Mouse (Mus musculus): ENCODE data around the gene Uck2.

DNA sequence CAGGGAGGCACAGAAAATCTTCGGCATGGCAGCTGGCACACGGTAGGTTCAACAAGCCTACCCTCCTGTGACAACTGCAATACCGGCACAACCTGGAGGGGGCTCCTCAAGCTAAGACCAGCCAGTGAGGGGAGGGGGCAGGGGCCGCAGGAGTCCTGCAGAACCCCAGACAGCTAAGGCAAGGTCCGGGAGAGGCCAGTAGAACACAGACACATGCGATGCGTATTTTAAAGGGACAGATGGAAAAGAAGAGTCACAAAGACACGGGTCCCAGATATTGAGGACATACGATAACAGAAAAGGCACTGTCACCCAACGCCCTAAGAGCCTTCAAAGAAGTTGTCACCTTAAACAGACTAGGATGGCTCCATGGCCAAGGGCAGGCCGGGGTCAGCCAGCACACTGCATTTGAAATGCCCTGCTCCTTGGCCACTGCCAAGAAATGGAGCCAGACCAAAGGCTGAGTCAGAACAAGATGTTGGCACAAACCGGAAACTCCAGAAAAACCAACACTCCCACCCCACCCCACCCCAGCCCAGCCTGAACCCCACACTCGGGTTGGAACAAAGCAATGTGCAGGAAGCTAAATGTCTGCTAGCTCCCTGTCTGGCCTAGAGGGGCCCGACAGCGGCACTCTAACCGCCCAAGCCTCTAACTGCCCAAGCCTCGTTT lies 53.4 kb downstream of the Uck2 start:
- TF ChIP-seq GATA1 (IDR thresholded peaks at IDR 0.05; ENCODE audit: low read length) (no peak), TAL1 (IDR thresholded peaks at IDR 0.05; ENCODE audit: low read length) (no peak)
